Mouse (Mus musculus): Measurements from ENCODE around the gene Cpvl.

Cpvl gene

DNA sequence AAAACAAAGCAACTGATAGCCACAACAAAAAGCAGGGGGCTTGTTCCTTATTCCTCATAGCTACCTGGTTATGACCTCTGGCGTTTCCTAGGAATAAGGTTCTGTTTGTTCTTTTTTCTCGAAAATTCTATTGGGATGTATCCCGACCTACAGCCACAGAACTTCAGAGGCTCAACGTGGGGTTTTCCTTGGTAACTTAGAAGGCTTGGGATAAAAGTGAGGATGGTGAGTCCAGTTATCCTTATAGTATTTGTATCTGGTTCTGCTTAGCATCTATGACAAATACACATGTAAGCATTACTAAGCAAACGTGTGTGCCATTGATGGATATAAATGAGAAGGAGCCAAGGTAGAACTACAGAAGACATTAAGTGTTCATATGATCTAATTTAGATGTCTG is at the start of gene Cpvl:
Cpvl (minus strand) TSS at position 101 of the 400 bp plus-strand sequence.
- ATAC-seq (ENCODE audit: low TSS enrichment), result no peak

DNA sequence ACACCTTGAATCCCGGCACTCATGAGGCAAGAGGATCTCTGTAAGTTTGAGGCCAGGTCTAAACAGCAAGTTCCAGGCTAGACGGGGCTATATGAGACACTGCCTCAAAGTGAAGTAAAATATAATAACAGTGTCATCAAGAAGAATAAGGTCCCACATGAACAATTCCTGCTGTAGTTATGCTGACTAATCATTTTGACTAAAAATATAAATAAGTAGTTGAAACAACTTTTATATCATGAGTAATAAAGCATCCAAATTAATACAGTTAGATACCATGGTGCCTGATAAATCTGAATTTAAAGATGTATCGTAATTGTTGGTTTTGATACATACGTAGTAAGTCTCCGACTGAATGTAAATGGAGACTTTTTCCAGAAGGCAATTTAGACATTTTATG is 45.4 kb upstream of the Cpvl start:
- ATAC-seq (ENCODE audit: low TSS enrichment), result no peak

DNA sequence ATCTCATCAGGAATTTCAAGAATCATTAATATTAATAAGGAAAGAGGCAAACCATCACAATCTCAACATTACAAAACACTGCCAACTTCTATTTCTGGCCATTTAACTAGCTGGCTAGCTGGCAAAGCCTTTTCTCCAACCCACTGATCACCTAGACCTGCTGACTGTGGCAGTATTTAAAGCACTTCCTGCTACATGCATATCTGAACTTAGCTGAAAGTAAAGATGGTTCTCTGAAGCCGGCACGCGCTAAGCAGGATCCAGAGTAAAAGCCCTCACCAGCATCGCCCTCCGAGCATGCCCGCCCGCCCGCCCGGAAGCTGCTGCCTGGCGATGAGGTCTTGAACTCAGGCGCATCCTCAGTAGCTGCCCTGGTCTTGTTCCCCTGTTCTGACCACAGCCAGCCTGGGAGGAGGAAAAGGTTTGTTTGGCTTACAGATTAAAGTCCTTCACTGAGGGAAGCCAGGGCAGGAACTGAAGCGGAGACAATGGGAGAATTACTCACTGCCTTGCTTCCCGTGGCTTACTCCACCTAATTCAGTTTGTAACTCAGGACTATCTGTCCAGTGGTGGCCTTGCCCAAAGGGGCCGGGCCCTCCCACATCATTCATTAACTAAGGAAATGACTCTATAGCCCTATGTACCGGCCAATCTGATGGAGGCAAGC is 42.8 kb upstream of the Cpvl start:
- ATAC-seq (ENCODE audit: low TSS enrichment), result no peak

DNA sequence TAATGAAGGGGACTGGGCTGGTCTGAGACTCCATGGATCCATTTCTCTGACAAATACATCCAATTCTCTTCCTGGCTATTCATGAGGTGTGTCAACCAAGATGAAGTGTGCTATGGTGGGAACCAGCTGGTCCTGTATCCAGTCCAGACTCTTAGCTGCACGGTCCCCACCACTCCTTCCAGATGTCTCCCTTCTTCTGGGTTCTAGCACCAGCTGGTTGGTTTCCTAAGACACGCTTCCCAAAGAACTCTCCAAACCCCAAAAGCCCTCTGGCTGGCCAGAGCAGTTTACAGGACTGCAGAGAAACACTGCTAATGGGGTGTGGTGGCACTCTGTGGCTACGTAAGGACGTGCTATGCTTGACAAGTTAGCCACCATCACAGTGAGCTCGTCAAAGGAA is 40.4 kb upstream of the Cpvl start:
- ATAC-seq (ENCODE audit: low TSS enrichment), result no peak

DNA sequence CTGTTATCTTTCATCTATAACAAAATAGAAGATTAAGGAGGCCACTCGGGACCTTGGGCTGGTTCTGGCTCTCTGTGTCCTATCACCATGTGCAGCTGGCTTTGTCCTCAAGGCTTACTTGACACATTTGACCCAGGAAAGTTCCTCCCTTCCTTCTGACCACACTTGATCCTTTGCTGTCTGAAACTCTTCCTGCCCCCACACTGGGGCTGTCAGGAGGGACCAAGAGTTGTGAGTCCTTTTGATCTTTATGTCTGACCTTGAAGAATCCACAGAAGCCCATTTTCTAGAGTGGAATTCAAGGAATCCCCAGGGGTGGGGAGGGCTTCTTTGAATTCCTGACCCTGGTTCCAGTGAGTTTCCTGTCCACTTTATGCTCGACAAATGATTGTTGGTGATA is 39.6 kb upstream of the Cpvl start:
- ATAC-seq (ENCODE audit: low TSS enrichment), result no peak

DNA sequence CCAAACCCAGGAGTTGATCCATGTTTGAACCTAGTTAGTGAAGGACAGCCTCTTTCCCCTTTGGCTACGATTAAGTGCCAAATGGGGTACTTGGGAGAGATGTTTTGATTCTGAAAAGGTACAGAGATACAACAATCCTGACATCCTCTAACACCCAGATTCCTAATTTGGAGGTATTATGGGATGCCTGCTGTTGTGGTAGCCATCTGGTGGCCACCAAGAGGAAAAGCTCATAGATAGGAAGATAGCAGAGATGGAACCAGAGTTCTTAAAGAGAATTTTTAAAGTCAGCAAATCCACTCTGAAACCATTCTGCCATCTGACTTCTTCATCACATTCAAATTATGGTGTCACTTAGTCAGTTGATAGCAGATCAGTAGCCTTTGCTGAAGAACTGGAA is 33.7 kb upstream of the Cpvl start:
- peak; percentile 52; the same call in 1 of the 2 replicates for ATAC-seq (ENCODE audit: low TSS enrichment)

DNA sequence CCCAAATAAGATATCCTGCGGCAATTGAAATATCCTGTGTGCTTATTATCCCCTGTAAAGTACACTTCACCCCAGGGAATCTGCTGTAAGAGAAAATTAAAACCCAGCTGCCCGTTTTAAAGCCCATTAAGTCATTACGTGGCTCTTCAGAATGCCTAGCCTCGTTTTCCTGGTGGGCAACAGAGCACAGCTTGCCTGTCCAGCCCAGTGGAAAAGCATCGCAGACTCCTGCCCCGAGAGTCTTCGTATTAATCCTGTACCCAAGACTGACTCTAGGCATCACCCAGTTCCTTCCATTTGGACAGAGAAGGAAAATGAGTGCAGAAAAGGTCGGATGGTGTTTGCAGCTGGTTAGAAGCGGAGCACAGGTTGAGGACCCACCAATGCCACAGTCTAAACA is 31.9 kb upstream of the Cpvl start:
- no peak for ATAC-seq (ENCODE audit: low TSS enrichment)

DNA sequence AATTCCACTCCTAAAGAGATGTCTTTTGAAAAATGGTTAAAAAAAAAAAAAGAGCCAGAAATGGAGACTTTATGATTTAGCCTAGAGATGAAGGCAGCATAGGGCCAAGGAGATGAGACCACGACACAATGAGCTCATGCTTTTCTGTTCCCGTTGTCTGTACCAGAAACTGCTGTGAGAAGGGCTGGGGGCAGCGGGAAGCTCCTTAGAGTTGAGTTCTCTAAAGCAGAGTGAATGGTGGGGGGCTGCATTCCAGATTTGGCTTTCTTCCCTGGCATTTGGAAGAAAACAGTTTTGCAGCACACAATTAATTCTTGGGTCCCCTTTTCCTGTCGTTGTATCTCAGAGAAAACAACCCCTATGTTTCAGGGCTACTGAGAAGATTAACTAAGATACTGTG is 30.8 kb upstream of the Cpvl start:
- no peak for ATAC-seq (ENCODE audit: low TSS enrichment)

DNA sequence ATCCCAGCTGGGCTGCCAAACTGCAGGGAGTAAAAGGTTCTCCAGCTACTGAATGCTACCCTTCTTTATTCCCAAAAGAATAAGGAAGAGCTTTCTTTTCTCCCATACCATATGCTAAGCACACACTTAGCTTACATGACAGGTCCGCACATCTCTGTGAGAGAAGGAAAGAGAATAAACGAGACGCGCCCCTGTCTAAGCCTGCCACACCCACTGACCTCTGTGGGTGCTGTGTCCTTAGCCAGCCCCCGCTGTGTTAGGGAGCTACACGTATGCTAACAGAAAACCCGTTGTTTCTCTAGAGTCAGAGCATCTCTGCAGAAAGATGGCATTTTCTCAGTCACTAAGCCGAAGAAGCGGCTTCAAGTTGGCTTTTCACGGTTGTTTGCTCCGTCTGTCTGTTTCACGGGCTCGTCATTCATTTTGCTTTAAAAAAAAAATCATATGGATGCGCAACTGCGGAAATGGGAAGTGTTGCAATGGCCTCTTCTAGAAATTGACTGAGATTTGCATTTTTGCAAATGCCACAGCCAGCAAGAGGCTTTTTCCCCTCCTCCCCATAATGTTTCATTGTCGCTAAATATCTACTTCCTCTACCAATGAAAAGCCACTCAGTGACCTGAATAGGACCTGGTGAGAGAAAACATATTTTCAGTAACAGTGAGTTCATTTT is 30.1 kb upstream of the Cpvl start:
- peak; percentile 50; the same call in 1 of the 2 replicates for ATAC-seq (ENCODE audit: low TSS enrichment)

DNA sequence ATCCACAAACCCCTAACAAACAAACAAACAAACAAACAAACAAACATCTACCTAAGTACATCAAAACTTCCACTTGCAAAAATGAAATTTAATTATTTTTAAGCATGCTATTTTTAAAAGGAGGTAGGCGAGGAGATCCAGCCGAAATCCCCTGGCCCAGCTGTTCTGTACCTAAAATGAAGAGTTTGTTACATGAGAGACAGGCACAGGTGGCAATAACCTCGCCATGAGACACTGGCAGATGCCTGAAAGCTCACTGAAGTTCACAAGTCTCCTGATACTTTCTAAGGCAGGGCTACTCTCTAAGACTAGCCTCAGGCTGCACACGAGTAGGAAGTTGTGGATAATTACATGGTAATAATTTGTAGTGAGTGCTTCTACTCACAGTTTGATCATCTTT is 26.8 kb upstream of the Cpvl start:
- ATAC-seq (ENCODE audit: low TSS enrichment), result no peak

DNA sequence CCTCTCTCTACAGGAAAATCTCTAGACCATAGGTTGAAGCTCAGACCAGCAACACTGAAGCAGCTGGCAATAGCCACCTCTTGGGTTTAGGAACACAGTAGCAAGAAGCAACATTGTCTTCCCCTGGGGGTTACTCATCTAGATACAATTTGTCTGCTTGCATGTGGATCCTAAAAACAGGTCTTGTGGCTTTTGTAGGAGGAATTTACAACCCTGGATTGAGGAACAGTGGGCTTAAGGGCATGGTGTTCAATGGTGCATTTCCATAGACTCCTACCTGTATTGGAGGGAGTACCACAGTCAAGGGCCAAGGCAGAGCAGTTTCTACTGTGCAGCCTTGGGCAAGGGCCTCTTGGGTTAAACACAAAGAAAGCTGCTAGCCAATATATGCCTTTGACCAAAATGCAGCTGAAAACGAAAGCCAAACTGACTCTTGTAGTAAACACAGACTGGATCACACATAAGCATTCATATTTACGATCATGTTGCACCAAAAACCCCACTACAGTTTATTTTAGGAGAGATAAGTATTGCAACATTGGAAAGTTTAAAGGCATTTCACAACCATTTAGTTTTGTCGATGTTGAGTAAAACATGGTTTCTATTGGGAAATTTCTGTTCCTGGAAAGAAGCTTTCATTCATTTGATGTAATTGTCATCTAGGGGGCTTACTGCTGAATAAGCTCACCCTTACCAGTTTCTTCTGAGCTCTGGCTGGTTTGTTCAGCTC is 17.9 kb upstream of the Cpvl start:
- no peak for ATAC-seq (ENCODE audit: low TSS enrichment)

DNA sequence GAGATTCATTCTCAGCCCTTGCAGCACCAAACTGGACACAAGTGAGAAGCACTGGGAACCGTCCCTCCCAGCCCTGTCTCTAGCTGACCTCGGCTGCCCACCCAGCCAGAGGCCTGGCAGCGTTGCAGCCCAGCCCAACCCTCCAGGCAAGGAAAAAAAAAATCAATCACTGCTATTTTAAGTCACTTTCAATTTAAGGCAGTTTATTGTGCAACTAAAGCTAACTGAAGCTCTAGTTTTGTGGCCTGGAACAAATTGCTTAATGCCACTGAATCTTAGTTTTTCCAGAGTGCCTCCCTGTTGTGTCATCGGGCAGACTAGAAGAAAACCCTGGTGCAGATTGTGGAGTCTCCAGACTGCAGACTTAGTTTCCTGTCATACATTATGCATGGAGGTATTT is 17.0 kb upstream of the Cpvl start:
- ATAC-seq (ENCODE audit: low TSS enrichment), result no peak

DNA sequence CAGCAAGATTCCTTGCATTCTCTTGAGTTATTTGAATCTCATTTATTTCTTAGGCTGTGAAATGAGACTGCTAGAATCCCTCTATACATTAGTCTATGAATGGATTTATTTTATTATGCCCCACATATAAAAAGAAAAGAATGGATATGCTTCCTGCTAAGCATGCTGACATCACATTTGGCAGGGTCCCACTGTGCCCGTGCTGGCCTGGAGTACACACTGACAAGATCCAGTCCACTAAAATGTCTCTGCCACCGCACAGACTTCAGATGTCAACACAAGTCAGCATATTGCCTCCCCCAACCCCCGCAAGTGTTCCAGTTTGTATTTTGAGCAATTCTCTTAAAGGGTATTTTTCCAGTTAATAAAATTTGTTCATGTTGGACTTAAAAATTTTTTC is 13.9 kb upstream of the Cpvl start:
- no peak for ATAC-seq (ENCODE audit: low TSS enrichment)

DNA sequence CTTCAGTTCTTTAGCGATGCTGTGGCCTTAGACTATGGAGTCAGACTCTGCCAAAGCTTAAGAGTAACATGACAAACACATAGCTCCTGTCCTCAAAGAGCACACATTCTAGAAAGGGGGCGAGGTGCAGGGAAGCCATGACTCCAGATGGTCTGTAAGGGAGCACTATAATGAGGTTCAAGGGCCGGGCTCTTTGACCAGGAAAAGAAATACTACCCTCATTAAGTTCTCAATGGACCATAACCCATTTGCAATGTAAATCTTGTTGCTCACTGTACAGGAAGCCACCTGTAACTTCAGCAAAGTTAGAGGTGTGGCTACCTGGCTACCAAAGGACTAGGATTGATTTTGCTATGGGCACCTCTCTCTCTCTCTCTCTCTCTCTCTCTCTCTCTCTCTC is 8.8 kb upstream of the Cpvl start:
- no peak for ATAC-seq (ENCODE audit: low TSS enrichment)

DNA sequence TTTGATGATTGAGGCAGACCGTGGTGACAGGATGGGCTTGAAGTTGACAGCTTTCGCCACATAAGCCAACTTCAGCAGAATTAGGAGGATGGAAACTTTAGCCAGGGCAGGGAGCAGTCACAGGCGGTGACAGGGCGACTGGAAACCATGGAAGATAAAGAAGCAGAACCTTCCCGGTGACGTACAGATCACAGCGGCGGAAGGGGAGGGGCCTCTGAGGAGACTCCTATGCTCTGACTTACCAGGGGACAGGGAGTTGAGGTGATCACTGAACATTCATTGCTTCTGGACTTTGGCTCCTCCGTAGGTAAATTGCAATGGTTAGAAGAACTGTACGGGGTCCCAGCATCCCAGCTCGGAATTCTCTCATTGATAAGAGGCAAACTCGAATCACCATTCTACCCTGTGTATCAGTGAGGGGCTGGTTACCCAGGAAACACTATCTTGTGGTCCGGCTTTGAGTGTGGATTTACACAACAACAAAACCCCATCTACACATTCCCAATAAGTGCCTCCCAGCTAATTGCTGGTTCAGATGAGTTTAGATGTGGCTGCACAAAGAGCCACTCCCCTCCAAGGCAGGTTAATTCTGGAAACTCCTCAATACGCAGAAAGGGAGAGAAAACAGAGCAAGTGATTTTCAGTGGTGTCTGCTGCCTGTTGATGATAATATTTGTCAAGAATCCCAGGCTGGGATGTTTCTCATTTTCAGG is 8.0 kb upstream of the Cpvl start:
- ATAC-seq (ENCODE audit: low TSS enrichment), result no peak

DNA sequence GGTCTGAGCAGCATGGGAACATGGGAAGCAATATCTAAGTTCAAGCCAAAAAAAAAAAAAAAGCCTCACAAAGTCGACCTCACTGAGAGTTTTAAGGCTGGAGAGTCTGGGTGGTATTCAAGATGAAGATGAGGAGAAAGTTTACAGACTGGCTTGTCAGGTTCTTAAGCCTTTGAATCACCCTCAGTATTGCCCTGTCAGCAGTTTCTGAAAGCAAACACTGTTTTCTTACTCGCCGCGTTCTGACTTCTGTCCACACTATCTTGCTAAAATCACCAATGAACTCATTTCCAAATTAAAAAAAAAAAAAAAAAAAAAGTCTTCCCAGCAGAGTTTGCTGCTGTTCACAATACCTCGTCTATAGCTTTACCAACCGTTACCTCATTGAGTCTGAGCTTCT is 5.3 kb upstream of the Cpvl start:
- no peak for ATAC-seq (ENCODE audit: low TSS enrichment)

DNA sequence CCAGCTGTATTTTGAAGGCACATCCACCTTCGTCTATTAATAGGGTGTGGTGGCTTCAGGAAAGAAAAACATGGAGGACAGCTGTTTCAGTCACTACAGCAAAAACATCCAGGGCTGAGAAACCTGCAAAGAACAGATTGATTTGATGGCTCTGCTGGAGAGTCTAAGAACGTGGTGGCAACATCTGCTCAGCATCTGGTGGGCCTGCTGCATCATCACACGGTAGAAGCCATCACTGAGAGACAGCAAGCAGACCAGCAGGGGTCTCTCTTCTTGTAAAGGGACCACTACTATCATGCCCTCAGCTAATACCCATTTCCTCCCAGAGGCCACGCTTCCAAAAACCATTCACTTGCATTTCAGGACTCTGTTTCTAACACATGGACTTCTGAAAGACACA is 4.1 kb upstream of the Cpvl start:
- no peak for ATAC-seq (ENCODE audit: low TSS enrichment)

DNA sequence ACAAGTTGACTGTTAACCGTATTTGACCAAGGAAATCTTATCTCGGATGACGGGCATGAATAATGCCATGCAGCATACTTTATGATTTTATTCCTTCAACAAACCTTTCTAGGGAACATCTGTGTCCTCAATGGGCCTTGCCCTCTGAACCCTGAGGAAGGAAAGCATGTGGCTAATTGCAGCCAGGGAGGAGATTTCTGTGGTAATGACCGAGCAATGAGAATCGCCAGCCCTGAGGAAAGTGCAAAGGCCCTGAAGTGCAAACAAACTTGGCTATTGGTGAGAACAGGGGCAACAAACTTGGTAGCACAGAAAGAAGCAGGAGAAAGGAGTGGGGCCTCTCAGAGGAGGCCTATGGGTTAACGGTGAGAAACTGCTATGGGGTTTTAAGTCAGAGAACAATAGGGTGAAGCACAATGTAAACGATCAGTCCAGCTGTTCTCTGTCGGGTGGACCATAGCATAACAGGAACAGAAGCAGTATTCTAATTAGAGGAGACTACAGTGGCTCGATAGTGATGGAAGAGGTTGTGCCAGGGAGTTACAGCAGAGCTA is 3.7 kb upstream of the Cpvl start:
- ATAC-seq (ENCODE audit: low TSS enrichment), result no peak

DNA sequence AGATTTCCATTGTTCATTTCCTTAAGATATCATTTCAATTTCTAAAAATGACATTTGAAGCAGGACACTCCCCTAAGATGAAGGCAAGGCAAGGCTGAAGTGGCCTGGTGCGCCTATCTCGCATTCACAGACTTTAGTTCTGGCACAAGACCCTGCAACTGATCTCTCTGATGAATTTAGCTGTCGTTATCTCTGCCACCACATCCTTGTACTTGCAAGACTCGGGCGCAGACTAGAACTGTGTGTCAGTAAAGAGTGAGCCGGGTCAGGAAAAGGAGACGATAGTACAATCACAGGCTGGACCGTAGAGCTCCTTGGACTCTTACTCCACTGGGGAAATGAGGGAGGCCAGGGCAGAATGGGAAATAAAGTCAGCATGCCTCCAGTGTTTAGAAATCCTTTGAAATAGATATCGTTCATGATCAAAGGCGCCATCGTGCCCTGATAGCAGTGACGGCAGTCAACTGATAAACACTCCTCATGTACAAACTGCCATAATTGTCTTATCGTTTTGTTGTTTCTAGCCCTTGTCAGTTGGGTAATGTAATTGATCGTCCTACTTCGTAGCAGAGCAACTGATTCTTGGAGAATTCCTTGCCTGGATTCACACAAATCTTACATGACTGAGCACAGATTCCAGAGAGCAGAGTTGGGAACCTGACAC is 2.5 kb upstream of the Cpvl start:
- ATAC-seq (ENCODE audit: low TSS enrichment), result no peak

DNA sequence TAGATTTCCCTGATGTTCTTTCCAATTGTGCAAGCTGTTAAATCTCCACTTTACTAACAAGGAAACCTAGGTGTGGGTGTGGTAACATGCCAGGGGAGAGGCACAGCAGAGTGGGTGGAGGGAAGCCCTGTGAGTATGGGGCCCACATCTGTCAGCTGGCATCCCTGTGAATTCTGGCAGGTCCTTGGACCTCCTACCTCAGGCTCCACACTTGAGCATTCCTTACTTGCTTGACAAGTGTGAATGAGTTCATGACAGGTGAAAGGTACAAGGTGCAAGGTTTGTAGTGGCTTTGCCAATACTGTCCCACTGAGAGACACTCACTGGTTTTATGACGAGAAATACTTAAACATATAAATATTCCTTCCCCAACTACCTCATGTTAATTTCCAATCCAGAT is 4.4 kb downstream of the Cpvl start:
- ATAC-seq (ENCODE audit: low TSS enrichment), result no peak

DNA sequence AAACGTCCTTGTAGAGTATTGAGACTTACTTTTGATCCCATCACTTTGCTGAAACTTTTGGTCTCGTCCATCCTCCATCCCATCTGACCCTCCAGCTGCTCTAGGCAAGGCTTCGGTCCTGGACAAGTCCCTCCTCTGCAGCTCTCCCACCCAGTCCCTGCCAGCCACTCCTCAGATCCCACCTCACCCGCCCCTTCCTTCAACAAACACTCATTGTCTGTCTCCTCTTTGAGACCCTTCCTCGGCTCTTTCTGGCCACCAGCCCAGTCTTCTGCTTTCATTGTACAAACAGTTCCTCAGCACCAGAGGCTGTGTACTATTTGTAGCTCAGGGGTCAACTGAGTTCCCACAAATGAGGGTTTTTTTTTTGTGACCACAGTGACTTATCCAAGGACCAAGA is 5.0 kb downstream of the Cpvl start:
- ATAC-seq (ENCODE audit: low TSS enrichment), result no peak

DNA sequence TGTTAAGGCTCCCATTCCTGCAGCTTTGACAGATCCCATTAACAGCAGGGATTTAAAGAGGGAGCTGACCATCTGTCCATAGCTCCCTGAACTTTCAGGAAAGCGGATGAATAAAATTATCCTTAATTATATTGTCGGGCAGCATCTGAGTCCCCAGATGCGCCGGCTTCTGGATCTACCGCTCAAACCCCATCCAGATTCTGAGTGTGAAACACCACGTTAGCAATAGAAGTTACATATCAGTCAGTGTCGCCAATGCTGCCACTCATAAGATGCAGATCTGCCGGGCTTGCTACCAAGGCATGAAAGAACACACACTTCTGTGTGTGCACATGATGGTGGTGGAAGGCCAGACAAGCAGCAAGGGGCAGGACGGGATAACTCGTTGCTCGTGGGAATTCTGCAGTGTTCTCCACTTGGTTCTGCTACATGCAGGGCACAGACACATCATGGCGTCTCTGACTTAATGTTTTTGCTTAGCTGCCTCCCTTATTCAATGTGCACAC is 6.2 kb downstream of the Cpvl start:
- ATAC-seq (ENCODE audit: low TSS enrichment), result no peak

Data from frontal cortex, adult (tissue).